Mouse (Mus musculus) retina, postnatal 7 days (tissue): ENCODE measurements at regions not wholly inside any gene's neighbourhood (a gene's known extent, or its start where the extent isn't known, plus 50 kb on each side); places are given as distances from the start of the nearest gene placed in this dataset.

Experiments used
- DNase-seq: peaks from one replicate; pipeline ENCODE4 v3.0.0-alpha.2; 2012; ENCODE audit warnings: low read depth, low spot score

GRCm38 (mm10) chr17:88341599-88341998 is 98.9 kb upstream of the Foxn2 start:
- no peak for DNase-seq

- no peak for DNase-seq
Observed at GRCm38 (mm10) chr17:88343091-88343783, 97.3 kb upstream of the Foxn2 start.

DNA sequence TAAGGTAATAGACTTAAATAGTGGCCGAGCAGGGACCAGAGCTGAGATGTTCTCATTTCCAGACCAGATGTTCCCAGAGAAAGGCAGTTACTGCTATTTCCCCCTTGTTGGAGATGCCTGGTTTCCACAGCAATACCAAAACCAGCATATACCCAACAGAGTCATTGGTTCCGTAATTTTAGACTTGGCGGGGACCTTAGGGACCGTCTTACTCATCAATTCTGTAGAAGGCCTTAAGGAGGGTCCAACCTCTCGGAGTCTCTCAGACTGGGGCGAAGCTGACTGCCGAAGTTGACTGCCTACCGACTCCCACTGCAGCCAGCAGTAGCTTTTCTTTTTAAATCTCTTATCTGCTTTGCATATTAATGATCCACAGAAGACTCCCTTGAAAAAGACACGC is 95.1 kb upstream of the Foxn2 start:
- no peak for DNase-seq

GRCm38 (mm10) chr17:88346896-88347295 is 93.6 kb upstream of the Foxn2 start:
- DNase-seq: no peak

DNA sequence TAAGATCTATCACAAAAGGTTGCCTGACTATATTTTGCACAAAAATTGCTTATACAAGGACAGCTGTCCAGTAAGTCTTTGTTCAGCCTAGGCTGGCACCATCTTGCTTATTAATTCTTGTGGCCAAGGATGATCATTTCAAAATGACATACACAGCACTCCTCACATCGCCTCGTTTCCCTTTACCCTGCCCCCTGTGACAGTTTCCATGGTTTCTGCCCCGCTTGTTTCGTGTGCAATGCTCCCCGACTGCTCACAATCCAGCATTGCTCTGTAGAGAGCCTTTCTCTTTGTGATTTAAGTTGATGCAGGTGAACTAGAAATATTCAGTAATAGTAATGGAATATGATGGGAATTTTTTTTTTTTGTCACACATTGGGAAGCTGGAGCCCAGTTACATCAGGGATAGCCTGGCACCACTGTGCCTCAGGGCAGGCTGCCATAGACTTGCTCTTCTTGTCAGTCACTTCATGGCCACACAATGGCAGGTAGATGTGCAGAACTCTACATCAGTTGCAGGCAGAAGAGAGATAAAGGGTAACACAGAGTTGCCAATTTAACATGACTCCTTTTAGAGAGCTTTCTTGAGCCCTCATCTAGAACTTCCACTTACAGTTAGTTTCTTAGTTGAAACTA is 90.6 kb upstream of the Foxn2 start:
- DNase-seq: no peak

GRCm38 (mm10) chr17:88350986-88351385 is 89.5 kb upstream of the Foxn2 start:
- no peak for DNase-seq

- no peak for DNase-seq
Observed at GRCm38 (mm10) chr17:88352960-88353359, 87.6 kb upstream of the Foxn2 start.

- DNase-seq: no peak
Observed at GRCm38 (mm10) chr17:88361161-88361560, 79.3 kb upstream of the Foxn2 start.

DNA sequence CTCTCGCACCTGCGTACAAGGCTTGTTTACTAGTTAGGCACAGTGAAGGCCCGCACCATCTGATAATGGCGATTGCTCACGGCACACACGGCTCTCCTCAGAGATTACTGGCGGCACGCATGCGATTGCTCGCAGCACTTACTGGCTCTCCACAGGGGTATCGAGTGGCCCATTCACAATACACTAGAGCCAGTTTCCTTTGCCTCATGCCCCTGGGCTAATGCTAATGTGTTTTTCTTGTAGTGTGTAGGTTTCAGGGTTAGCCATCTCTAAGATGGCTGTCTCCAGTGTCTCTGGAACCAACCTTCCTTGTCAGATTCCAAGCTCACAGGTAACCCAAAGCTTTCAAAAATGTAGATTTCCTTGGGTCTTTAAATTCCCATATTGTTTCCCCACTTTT is 78.1 kb upstream of the Foxn2 start:
- DNase-seq: no peak

GRCm38 (mm10) chr17:88367876-88368275 is 72.6 kb upstream of the Foxn2 start:
- DNase-seq: no peak

DNA sequence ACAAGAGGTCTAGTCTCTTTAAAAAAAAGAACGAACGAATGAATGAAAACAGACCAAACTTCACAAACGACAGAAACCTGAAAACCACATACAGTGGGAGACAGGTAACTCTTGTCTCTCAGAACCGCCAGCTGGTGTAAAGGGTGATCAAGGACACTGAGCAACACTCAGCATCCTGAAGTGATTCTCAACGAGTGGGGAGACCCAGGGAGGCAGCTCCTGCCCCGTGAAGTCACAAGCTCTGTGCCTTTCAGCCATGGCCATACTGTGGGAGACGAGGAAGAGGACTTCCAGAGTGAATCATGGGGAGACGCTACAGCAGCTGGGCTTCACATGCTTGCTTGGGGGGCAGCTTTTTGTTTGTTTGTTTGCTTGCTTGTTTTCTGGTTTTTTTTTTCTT is 70.5 kb upstream of the Foxn2 start:
- no peak for DNase-seq

GRCm38 (mm10) chr17:88370676-88371075 is 69.8 kb upstream of the Foxn2 start:
- DNase-seq: no peak

DNA sequence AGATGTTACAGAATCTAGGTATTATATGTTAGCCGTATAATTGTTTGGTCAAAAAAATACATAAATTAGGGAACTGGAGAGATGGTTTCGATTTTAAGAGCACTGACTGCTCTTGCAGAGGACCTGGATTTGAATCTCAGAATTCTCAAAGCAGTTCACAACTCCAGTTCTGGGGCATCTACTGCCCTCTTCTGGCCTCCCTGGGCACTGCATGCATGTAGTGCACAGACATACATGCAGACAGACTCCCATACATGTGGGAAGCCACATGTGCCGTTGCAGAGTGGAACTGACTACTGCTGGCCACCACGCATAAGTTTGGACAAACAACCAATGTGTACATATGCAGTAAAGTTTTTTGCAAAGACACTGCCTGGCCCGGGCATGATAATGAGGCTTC is 62.0 kb upstream of the Foxn2 start:
- no peak for DNase-seq

GRCm38 (mm10) chr17:88379389-88379788 is 61.1 kb upstream of the Foxn2 start:
- DNase-seq: no peak

DNA sequence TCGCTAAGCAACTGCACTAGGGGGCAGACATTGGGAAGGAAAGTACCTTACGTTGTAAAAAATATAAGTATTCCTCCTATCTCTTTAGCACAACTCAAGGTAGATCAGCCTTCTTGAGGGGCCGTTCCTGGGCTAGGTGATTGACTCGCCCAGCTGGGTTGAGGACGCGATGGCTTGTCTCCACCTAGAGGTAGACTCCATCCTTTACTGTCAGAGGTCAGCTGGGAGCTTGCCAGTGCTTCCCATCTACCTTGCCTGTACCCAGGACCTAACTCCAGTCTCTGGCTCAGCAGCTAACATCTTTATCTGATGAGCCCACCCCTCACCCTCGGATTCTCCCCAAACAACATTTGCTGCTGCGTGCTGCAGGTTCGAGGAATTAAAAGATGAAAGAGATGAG is 59.4 kb upstream of the Foxn2 start:
- DNase-seq: no peak

- no peak for DNase-seq
Observed at GRCm38 (mm10) chr17:88383447-88383846, 57.1 kb upstream of the Foxn2 start.

DNA sequence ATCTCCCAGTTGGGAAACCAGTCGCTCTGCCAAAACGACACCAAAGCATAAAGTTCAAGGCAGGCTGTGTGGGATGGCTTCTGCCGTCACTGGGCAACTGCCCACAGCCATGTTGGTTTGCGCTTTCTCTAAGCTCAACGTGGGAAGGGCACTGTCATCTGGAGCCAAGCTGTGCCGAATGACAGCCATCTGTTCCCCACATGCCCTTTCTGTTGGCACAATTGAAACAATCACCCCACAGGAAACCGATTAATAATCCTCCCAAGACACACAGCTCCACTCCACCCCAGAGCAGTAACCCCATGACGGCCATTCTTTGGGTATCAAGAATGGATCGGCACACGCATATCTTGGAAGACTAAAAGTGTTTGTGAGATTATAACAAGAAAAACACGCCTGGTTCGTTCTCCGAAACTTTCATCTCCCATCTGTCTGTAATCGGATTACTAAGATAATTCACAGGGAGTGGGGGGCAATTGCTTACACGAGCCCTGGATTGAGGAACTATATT is 52.0 kb upstream of the Foxn2 start:
- peak; percentile 57 for DNase-seq

GRCm38 (mm10) chr17:88389668-88390461 is 50.6 kb upstream of the Foxn2 start:
- no peak for DNase-seq
